Mouse (Mus musculus) heart, embryonic 15.5 days (tissue): ENCODE results near the gene Osm. TPM values are rescaled to one million over a fixed set of nuclear protein-coding genes. Genes with fewer than 3 reads are reported as not detected.

Experiments used
- ATAC-seq: fragments of 200-750 bp; cut with Nextera tagmentation; replicated peaks from 2 replicates; pipeline ENCODE4 v1.8.0; 2017; ENCODE audit warnings: low read depth, moderate TSS enrichment; ENCODE audit not compliant: insufficient number of reproducible peaks, insufficient read depth, low FRiP score
- H3K27ac ChIP-seq: fragments of 300-500 bp; sonication (generic); 2 replicates; pipeline ENCODE4 v1.5.1; 2015; ENCODE audit warnings: mild to moderate bottlenecking, inconsistent platforms
- H3K27me3 ChIP-seq: fragments of 300-500 bp; sonication (generic); 2 replicates; pipeline ENCODE4 v1.6.1; 2015; ENCODE audit warnings: inconsistent platforms
- H3K36me3 ChIP-seq: fragments of 300-500 bp; sonication (generic); 2 replicates; pipeline ENCODE4 v1.6.1; 2015; ENCODE audit warnings: mild to moderate bottlenecking, inconsistent platforms
- H3K4me1 ChIP-seq: fragments of 300-500 bp; sonication (generic); replicated peaks from 2 replicates; pipeline ENCODE4 v1.6.1; 2015; ENCODE audit warnings: inconsistent platforms
- H3K4me2 ChIP-seq: fragments of 300-500 bp; sonication (generic); 2 replicates; pipeline ENCODE4 v1.6.1; 2015; ENCODE audit warnings: inconsistent platforms, mild to moderate bottlenecking, moderate library complexity
- H3K4me3 ChIP-seq: fragments of 300-500 bp; sonication (generic); 2 replicates; pipeline ENCODE4 v1.5.1; 2015; ENCODE audit warnings: mild to moderate bottlenecking, inconsistent platforms
- H3K9ac ChIP-seq: fragments of 300-500 bp; sonication (generic); 2 replicates; pipeline ENCODE4 v1.6.1; 2015; ENCODE audit warnings: mild to moderate bottlenecking, inconsistent platforms
- H3K9me3 ChIP-seq: fragments of 300-500 bp; sonication (generic); replicated peaks from 2 replicates; pipeline ENCODE4 v1.6.1; 2016; ENCODE audit warnings: inconsistent platforms
- WGBS: fragments of 180-500 bp; shearing (Covaris S2); methylation state at CpG from one replicate; pipeline ENCODE4 v1.1.7; 2015; ENCODE audit warnings: mixed read lengths; 5-methylcytosine and 5-hydroxymethylcytosine counted together
- polyA plus RNA-seq: library from polyadenylated mRNA; unstranded; fragments of >200 nt; fragmentation: Nextera tagmentation; extraction: Ambion mirVana; gene quantifications from 2 replicates; pipeline ENCODE4 v1.2.1, GENCODE M21; 2015

Gene Osm
- polyA plus RNA-seq, 1 experiment from 2014 or later, result 0.09 TPM

- no peak overlapping the region for H3K4me3 ChIP-seq
- H3K36me3 ChIP-seq, result no peaks in the 10 kb centered on the region
- 59% methylated on average over 11 of the region's 11 CpGs for WGBS
- ATAC-seq, result no peak
- H3K9ac ChIP-seq, result no peak overlapping the region
- peak overlapping the region; percentile 15; the same call in 1 of the 2 replicates for H3K27ac ChIP-seq
- H3K27me3 ChIP-seq, result no peaks in the 10 kb centered on the region
- H3K4me1 ChIP-seq, result peaks cover 30% of the 10 kb centered on the region
- no peaks in the 10 kb centered on the region for H3K9me3 ChIP-seq
- no peak overlapping the region for H3K4me2 ChIP-seq
Observed at GRCm38 (mm10) chr11:4201981-4202700, 34.1 kb upstream of the Osm start.

- ATAC-seq, result no peak
- no peaks in the 10 kb centered on the region for H3K36me3 ChIP-seq
- H3K27me3 ChIP-seq, result no peaks in the 10 kb centered on the region
- no peaks in the 10 kb centered on the region for H3K9me3 ChIP-seq
- no peak overlapping the region for H3K4me3 ChIP-seq
- H3K9ac ChIP-seq, result no peak overlapping the region
- peak overlapping the region; percentile 79 for H3K27ac ChIP-seq
- 58% methylated on average over 12 of the region's 12 CpGs for WGBS
- H3K4me2 ChIP-seq, result no peak overlapping the region
- peaks cover 27% of the 10 kb centered on the region for H3K4me1 ChIP-seq
Observed at GRCm38 (mm10) chr11:4202995-4203704, 33.1 kb upstream of the Osm start.

- Histone ChIP-seq H3K9me3 (no peaks in the 10 kb centered on the region), H3K4me2 (no peak overlapping the region), H3K27me3 (no peaks in the 10 kb centered on the region), H3K36me3 (no peaks in the 10 kb centered on the region), H3K4me3 (no peak overlapping the region), H3K9ac (no peak overlapping the region), H3K4me1 (peaks cover 27% of the 10 kb centered on the region), H3K27ac (peak overlapping the region; percentile 79)
- peak; percentile 71 for ATAC-seq
- 21% methylated on average over 2 of the region's 2 CpGs for WGBS
Observed at GRCm38 (mm10) chr11:4203705-4204074, 32.5 kb upstream of the Osm start.

GRCm38 (mm10) chr11:4205097-4205655 lies 31.0 kb upstream of the Osm start:
- Histone ChIP-seq H3K9me3 (no peaks in the 10 kb centered on the region), H3K4me3 (no peak overlapping the region), H3K4me2 (no peak overlapping the region), H3K27ac (no peak overlapping the region), H3K27me3 (no peaks in the 10 kb centered on the region), H3K9ac (no peak overlapping the region), H3K36me3 (peaks cover 2% of the 10 kb centered on the region; the same call in 1 of the 2 replicates), H3K4me1 (peaks cover 27% of the 10 kb centered on the region)
- 75% methylated on average over 5 of the region's 5 CpGs for WGBS
- ATAC-seq, result no peak

GRCm38 (mm10) chr11:4205951-4206350 lies 30.3 kb upstream of the Osm start:
- Histone ChIP-seq H3K9me3 (no peaks in the 10 kb centered on the region), H3K4me2 (no peak overlapping the region), H3K9ac (no peak overlapping the region), H3K27ac (no peak overlapping the region), H3K36me3 (peaks cover 10% of the 10 kb centered on the region; the same call in 1 of the 2 replicates), H3K4me1 (peaks cover 27% of the 10 kb centered on the region), H3K27me3 (no peaks in the 10 kb centered on the region), H3K4me3 (no peak overlapping the region)
- 75% methylated on average over 7 of the region's 7 CpGs for WGBS
- ATAC-seq, result no peak

GRCm38 (mm10) chr11:4206563-4206962 lies 29.7 kb upstream of the Osm start:
- Histone ChIP-seq H3K9me3 (no peaks in the 10 kb centered on the region), H3K9ac (no peak overlapping the region), H3K4me1 (peaks cover 27% of the 10 kb centered on the region), H3K4me3 (no peak overlapping the region), H3K4me2 (no peak overlapping the region), H3K27me3 (no peaks in the 10 kb centered on the region), H3K36me3 (peaks cover 10% of the 10 kb centered on the region; the same call in 1 of the 2 replicates), H3K27ac (no peak overlapping the region)
- 37% methylated on average over 6 of the region's 6 CpGs for WGBS
- no peak for ATAC-seq

- H3K4me3 ChIP-seq, result no peak overlapping the region
- H3K4me2 ChIP-seq, result no peak overlapping the region
- H3K4me1 ChIP-seq, result peaks cover 20% of the 10 kb centered on the region
- H3K9ac ChIP-seq, result no peak overlapping the region
- no peak for ATAC-seq
- H3K27me3 ChIP-seq, result no peaks in the 10 kb centered on the region
- H3K27ac ChIP-seq, result no peak overlapping the region
- 87% methylated on average over 9 of the region's 9 CpGs for WGBS
- H3K36me3 ChIP-seq, result peaks cover 16% of the 10 kb centered on the region; the same call in 1 of the 2 replicates
- H3K9me3 ChIP-seq, result no peaks in the 10 kb centered on the region
Observed at GRCm38 (mm10) chr11:4207655-4208054, 28.6 kb upstream of the Osm start.

- Histone ChIP-seq H3K4me1 (peaks cover 9% of the 10 kb centered on the region; the same call in 1 of the 2 replicates), H3K27ac (no peak overlapping the region), H3K9ac (no peak overlapping the region), H3K36me3 (peaks cover 34% of the 10 kb centered on the region; the same call in 1 of the 2 replicates), H3K4me3 (no peak overlapping the region), H3K27me3 (no peaks in the 10 kb centered on the region), H3K9me3 (no peaks in the 10 kb centered on the region), H3K4me2 (no peak overlapping the region)
- ATAC-seq, result no peak
- WGBS, result 80% methylated on average over 5 of the region's 5 CpGs
Observed at GRCm38 (mm10) chr11:4209556-4209955, 26.7 kb upstream of the Osm start.

- peaks cover 9% of the 10 kb centered on the region for H3K4me1 ChIP-seq
- H3K4me3 ChIP-seq, result no peak overlapping the region
- H3K9ac ChIP-seq, result no peak overlapping the region
- H3K36me3 ChIP-seq, result peaks cover 38% of the 10 kb centered on the region
- H3K27me3 ChIP-seq, result no peaks in the 10 kb centered on the region
- ATAC-seq, result no peak
- H3K27ac ChIP-seq, result no peak overlapping the region
- H3K4me2 ChIP-seq, result no peak overlapping the region
- no peaks in the 10 kb centered on the region for H3K9me3 ChIP-seq
- WGBS, result 48% methylated on average over 1 of the region's 1 CpGs
Observed at GRCm38 (mm10) chr11:4210786-4211185, 25.4 kb upstream of the Osm start.

GRCm38 (mm10) chr11:4213107-4213506 lies 23.1 kb upstream of the Osm start:
- no peak overlapping the region for H3K27ac ChIP-seq
- H3K9me3 ChIP-seq, result no peaks in the 10 kb centered on the region
- no peak overlapping the region for H3K4me2 ChIP-seq
- no peak for ATAC-seq
- 74% methylated on average over 10 of the region's 10 CpGs for WGBS
- peaks cover 22% of the 10 kb centered on the region for H3K4me1 ChIP-seq
- H3K9ac ChIP-seq, result no peak overlapping the region
- no peak overlapping the region for H3K4me3 ChIP-seq
- no peaks in the 10 kb centered on the region for H3K27me3 ChIP-seq
- peaks cover 38% of the 10 kb centered on the region for H3K36me3 ChIP-seq

GRCm38 (mm10) chr11:4214572-4214971 lies 21.6 kb upstream of the Osm start:
- ATAC-seq, result no peak
- Histone ChIP-seq H3K36me3 (peaks cover 38% of the 10 kb centered on the region), H3K27ac (no peak overlapping the region), H3K9me3 (no peaks in the 10 kb centered on the region), H3K27me3 (peaks cover 3% of the 10 kb centered on the region; the same call in 1 of the 2 replicates), H3K9ac (no peak overlapping the region), H3K4me1 (peaks cover 36% of the 10 kb centered on the region), H3K4me2 (no peak overlapping the region), H3K4me3 (no peak overlapping the region)
- WGBS, result 93% methylated on average over 14 of the region's 14 CpGs
